Mouse (Mus musculus) lung, postnatal 0 days (tissue): ENCODE data around the gene Ccdc188.

Experiments
- CTCF ChIP-seq: IDR thresholded peaks from 2 replicates; pipeline ENCODE4 v1.5.1; 2016; ENCODE audit warnings: antibody characterized with exemption, mild to moderate bottlenecking
- EP300 ChIP-seq: IDR thresholded peaks from 2 replicates; pipeline ENCODE4 v1.6.1; 2016; ENCODE audit warnings: antibody characterized with exemption, mild to moderate bottlenecking, control low read depth

- TF ChIP-seq CTCF (no peak), EP300 (no peak)
These were observed 4.0 kb upstream of the Ccdc188 start for GRCm38 (mm10) chr16:18213689-18214088.
